Mouse (Mus musculus) thymus, postnatal 10 days (tissue): ENCODE measurements around the gene Cntn4.
"Not testable (repeated sequence)": the region's sequence is repeated elsewhere in the genome, so short reads cannot be mapped to it uniquely, and the experiment has no call there.

Experiments
- DNase-seq, 2 experiments: peaks; one replicate each; pipeline ENCODE4 v3.0.0; 2021; ENCODE audit warnings: low spot score in 2 of 2

Cntn4 gene

DNA sequence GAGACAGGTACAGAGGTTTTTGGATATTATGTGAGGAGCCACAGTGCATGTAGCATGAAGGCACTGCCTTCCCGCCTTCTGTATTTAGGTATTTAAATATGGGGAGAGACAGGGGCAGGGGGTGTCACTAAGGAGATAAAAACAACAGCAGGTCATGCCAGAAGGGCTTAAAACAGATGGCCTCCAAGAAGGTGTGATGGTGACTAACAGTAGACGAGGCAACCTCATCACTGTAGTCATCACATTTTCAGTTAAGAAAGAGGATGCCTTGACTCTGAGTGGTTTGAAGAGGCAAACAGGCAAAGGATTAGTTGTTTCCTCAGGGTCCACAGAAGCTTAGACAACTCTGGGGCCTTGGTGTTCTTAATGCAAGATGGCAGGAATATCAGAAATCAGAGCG, 655.0 kb downstream of the Cntn4 start:
- DNase-seq: no peak

DNA sequence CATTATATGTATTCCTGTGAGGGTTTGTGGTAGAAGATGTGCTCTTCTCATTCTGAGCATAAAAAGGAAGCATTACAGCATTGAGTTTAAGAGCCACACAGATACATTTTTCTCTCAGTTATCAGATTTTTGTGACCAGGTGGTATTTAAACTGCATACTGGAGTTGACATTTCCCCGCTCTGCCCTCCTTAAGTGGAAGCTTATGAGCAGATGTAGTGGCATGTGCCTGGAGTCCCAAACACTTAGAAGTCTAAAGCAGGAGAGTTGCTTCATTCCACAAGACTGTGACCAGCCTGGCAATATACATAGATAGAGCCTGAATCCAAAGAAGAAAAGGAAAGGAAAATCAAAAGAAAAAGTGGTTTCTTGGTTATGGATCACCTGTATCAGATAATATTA, 655.5 kb downstream of the Cntn4 start:
- DNase-seq: no peak

DNA sequence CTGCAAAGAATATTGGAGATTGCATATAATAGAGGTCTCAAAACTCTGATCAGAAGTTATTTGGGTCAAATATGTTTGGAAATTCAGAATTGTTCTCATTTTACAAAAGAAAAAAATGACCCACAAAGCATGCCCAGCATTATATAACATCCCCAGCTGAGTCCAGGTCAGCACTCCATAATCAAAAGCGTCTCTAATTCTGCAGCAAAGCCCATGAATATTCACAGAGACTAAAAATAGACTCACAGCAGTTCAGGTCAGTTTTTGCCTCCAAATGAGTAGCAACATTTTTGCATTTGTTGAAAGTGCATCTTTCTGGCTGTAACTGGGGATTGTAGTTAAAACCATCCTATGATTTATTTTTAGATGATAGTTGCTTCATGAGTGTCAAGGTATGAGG, 657.6 kb downstream of the Cntn4 start:
- DNase-seq: no peak

DNA sequence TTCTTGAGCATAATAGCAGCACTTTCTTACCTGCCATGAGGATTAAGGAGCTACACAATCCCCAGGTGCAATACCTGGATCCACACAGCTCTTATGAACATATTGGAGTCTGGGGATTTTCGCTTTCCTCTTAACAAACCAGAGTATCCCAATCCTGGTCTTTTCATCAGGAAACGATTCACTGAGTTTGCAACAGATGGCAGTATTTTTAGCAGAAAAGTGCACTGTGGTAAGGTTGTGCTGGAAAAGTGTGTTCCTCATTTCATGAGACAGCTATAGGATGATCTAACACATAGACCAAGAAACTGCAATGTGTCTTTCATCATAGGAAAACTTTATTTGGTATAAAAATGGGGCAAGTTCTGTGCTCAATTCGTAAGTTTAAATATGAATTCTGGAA, 659.3 kb downstream of the Cntn4 start:
- no peak for DNase-seq

DNA sequence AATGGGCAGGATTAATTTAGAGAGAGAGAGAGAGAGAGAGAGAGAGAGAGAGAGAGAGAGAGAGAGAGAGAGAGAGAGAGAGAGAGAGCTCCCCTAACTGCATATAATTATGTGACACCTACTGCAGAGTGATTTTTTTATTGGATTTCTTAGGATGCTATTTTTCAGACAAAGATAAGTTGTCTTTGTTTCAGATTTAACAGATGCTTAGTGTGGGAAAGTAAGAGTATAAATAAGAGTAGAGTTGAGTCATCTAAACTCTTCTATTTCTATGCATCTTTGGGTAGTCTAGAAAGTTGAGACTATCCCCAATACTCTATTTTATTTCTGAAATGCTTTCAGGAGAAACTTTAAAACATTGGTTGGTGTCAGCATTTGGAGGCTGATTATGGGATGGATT, 660.4 kb downstream of the Cntn4 start:
- DNase-seq: no peak

DNA sequence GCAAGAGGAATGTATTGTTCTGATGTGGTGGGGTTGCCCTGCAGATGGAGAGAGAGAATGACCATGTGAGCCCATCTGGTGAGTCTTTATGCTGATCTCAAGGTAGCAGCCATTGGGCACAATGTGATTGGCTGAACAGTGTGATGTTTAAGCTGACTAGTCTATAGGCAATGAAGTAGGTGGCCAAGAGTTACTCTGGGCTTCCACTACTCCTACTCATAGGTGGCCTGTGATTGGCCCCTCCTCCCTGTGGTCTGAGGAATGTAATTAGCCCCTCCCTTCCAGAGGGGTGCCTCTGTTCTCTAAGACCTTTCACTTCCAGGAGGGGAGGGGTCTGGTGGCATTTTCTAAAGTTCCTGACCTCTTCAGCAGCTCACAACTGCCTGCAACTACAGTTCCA, 663.7 kb downstream of the Cntn4 start:
- no peak for DNase-seq

DNA sequence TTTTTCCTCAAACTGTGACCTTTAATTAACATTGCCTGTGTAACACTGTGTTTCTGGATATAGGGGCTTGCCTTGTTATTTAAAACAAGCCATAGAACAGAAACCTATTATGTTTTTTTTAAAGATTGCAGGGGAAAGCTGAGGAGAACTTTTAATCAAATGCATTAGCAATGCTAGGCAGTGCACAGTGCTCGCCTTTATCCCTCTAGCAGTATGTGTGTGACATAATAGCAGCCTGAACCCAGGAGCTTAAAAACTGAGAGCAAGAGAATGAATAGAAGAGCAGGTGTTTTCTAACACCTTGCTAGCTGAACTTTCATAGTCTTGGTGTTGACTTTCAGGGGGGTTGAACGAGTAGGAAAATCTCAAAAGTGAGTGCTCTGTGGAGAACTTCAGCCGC, 672.6 kb downstream of the Cntn4 start:
- DNase-seq: no peak

DNA sequence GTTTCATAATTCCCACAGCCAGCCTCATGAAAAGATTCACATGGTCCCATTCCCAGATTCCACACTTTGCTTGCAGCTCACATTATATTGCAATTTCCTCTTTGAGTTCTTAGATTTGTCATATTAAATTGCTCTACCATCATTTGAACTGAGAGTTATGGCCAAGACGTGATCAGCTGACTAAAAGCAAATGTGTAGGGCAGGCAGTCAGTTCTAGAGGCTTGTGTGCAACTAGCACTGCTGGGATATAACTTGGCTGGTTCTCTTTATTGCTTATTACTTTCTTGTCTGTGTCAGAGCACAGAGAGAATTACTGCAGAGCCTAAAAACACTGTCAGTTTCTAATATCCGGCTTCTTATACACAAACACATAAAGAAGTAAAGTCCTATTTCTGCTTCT, 673.9 kb downstream of the Cntn4 start:
- no peak for DNase-seq

DNA sequence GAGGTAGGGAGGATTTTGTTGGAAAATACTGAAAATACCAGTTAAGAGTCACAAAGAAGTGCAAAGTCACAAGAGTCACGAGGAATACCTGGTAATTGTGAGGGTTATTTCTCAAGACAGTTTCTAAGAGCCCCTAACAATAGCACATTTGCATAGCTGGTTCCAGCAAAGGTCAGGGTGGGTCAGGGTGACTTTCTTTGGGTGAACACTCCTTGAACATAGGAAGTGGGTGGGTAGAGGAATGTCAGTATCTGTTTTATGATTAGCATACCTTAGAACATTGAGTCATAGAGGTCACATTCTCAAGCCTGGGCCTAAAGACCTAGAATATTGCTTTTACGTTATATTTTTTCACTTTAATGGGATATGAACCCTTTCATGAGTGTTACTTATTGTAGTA, 681.3 kb downstream of the Cntn4 start:
- DNase-seq: not testable (repeated sequence)

DNA sequence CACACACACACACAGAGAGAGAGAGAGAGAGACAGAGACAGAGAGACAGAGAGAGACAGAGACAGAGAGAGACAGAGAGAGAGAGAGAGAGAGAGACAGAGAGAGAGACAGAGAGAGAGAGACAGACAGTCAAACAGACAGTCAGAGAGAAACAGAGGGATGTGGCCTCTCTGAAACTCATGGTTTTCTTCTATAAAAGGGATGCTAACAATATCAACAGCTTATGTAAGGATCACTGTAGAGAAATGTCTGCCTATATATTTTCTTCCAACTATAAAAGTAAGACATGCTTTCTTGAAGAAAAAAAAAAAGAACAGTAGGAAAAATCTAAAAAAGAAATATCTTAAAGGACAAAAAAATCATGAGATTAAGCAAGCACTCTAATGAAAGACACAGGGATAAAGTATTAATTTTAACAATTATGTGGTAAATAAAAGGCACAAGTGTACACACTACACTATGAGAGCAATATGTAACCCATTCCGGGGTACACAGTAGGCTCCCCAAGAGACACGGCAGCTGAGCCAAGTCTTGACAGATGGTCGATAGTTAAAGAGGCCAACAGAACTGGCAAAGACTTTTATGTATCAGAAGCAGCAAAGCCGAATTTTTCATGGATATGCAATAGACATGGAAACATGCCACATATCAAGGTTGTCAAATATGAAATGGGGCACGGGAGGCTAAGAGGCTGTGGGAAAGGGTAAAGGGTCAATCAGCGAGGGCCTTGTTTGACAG, 704.0 kb downstream of the Cntn4 start:
- DNase-seq: no peak

DNA sequence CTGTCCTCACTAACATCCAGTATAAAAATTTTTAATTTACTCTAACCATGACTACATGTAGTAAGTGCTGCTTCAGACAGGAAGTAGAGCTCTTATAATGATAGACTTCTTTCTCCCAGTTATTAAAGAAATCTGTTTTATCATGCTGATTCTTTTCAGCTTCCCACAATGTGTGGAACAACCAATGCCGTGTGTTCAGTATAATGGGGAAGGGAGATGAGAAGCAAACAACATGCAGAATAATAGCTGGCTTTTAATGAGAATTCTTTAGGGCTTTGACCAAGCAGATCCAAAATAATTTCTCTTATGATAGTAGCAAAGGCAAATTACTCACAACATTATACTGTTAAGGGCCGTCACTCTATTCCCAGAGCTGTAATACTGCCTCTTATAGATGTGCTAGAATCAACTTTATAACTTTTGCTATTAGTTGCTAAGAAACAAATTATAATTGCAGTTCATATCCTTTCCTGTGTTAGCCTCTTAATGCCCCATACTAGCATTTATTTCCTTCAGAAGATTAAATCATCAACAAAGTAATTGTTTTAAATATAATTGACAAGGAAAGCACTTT, 710.5 kb downstream of the Cntn4 start:
- DNase-seq: no peak

DNA sequence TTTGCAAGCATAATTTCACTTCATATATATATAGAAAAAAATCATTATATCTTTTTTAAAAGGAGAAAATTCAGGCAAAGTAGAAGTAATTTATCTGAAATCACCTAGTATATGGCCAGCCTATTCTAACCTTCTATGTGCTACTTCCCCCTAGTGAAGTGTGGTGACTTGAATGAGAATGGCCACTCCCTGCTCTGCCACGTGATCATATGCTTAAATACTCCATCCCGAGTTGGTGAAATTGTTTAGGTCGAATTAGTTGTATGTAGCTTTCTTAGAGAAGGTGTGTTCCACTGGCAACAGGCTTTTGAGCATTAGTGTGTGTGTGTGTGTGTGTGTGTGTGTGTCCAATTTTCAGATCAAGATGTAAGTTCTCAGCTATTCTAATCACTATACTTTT, 730.6 kb downstream of the Cntn4 start:
- no peak for DNase-seq

DNA sequence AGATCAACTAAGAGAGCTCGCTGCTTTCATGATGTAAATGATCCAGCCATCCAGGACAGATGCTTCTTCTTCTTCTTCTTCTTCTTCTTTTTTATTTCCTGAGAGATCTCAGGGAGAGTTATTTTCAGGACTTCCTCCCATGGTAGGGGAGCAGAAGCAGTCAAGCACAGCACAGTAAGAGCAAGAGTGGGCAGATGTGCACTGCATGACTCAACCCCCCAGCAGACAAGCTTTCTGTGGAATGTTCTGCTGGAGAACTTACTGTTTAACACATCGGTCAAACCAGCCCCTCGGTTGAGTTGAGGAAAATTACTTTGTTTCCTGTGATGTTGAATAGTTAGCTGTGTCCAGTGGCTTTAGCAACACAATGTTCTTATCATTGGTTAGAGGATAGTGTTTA, 731.2 kb downstream of the Cntn4 start:
- DNase-seq: no peak

DNA sequence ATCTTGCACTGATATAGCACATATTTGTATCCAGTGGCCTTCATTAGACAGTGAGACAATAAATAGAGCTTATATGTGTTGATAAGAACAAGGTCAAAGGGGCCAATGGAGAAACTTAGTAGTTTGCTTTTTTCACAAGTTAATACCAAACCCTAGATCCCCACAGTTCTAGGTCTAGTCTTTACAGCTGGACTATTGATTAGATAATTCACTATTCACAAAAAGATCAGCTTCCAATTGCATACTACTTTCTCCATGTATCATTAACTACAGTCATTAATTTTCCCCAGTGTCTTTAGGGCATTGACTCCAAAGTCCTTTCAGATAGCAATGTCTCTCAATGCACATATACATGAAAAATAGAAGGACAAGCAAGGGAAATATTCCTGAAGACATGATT, 745.5 kb downstream of the Cntn4 start:
- DNase-seq: no peak

DNA sequence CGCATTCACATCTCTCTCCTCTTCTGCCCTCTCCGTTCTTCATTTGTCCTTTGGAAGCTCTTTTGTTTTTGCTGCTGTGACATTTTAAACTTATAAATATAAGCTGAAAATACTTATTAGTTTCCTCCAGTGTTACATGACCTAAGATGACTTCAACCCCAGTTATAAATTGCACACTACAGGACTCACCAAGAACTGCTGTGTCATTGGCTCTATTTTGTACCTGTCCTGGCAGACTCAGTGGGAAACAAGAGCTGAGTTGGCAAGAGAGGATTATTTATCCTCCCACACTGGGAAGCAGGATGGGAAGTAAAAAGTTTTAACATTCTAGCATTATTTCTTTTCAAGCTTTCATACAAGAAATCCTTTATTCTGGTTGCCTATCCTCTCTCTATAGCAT, 746.0 kb downstream of the Cntn4 start:
- no peak for DNase-seq

DNA sequence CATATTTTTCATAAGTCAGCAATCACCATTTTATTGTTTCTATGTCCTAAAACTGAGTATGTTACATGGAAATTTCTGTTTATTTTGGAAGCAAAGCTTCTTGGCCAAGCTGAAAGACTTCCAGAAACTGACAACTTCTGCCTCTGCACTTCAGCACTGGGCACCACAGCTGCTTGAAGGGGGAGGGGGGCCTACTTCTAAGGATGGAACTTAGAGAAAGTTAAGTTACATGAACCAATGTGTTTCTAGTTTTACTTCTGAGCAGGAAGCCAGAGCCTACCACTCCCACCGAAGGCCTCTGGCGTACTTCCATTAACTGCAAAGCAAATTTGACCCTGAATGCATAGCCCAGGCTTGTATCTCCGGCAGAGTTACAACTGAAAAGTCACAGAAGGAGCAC, 749.2 kb downstream of the Cntn4 start:
- DNase-seq: no peak

DNA sequence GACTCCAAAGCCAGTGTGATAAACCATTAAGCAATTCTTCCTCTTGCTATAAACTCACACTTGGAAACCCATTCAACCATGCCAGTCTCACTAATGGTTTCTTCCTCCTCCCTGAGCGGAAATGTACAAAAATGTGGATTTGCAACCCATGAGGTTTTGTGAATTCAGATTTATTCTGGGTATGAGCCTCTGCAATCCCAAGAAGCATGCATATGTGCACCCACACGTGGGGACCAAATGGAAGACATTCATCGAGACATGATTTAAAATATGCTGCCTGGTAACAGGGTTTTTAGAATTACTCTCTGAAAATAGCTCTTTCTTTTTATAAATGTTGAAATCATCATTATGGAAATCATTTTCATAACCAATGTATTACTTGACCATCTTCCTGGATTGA, 754.0 kb downstream of the Cntn4 start:
- DNase-seq: no peak

DNA sequence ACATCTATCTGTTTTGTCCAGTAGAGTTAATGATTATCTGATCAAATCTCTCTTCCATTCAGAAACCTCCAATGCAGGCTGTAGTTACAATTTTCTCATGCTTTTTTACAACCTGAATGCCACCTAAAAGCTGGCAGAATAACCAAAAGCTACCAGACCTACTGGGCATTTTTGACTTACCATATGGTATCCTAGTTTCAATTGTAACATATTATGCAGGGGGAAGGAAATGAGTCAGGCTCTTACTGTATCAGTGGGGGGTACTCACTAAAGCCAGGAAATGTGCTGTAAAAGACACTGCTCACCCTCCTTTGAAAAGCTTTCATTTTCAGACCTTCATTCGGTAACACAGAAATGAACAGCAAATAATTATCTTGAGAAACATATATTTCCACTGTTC, 763.3 kb downstream of the Cntn4 start:
- no peak for DNase-seq

DNA sequence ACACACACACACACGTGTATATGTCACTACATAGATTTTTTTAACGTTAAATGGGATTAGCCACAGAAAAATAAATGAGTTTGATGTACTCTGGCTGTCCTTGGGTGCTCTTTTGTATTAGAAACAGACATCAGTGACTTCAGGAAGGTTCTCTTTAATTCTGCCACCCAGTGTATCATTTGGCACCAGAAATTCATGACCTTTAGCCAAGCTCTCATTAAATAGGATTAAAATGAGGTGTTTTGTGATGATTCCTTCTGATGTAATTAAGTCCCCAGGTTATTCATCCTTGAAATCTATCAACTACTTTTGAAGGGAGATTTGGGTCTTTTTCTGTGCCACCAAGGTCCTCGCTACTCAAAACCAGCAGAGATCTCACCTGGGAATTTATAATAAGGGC, 763.8 kb downstream of the Cntn4 start:
- DNase-seq: no peak

DNA sequence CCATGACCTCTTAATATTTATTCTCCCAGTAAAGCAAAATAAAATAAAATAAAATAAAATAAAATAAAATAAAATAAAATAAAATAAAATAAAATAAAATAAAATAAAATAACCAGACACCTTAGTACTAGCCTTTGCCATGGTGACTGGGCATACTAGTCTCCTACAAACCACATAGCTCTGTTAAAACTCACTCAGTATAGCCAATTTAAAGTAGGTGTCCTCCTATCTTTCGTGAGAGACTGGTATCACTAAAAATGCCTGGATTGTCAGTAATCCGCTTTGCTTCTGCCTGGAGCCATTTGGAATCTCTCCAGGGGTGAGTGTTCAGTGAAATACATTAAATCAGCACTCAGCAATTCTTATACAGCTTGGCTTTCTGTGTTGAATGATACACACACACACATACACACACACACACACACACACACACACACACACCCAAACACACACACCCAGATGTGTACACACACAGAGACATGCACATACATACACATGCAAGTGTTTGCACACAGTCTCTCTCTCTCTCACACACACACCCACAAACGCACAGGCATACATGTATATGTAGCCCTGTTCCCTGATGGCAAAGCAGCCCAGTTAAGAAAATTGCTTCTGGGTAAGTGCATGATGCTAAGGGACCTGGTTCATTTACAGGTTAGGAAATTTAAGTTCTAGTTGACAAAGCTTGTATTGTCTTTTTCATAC, 776.8 kb downstream of the Cntn4 start:
- no peak for DNase-seq

DNA sequence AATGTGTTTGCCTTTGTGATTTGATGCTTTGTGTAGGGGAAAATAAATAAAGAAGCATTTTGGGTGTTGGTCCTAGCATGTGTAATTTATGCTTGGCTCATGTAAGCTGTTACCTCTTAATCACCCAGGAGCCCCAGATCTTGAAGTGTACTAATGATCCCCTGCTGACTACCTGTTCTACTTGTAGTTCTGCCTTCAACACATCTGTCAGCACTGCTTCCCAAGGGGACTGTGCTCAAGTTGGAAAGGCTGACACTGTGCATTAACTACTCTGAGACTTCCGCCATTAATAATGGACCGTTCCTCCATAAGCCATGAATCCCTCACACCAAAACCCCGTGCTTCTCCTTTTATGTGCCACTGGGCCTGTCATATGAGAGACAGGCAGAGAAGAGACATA, 778.2 kb downstream of the Cntn4 start:
- DNase-seq: no peak

DNA sequence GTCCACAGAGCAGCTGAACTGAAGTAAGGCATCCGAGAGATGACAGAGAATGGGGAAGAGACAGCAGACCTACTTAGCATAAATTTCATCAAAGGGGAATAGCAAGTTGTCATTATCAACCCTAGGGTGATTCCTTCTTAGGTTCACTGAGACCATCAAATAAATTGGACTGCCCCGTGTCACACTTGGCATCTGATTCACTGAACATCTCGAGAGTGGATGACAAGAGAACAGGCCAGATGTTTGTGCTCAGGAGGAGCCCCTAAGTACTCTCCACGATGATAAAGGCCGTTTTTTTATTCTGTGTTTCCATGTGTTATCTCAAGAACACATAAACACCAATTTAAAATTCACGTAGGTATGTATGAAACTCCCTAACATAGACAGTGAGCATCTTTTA, 780.7 kb downstream of the Cntn4 start:
- no peak for DNase-seq

DNA sequence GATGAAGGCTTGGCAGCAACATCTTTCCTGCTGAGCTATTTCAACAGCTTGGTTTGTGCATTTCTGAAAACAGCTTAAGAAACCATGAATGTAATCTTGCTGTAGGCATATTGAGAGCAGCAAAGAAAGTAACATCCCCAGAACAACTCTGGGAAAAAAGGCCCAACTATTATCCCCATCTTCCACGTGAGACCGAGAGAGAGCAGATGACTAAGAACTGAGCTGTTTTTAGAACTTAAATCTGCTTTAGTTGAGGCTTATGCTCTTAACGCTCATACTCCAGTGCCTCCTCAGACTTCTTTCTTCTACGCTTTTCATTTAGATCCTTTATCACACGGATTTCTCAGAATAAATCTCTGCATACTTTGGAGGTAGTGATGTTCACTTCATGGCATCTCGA, 784.9 kb downstream of the Cntn4 start:
- DNase-seq: no peak
